Mouse (Mus musculus) c-Kit-positive CD71-positive TER-119-positive erythroid progenitor cells, embryonic 14.5 days (primary cell): ENCODE measurements around the gene Gm5108.

Experiments
- DNase-seq: peaks from one replicate; pipeline ENCODE4 v3.0.0-alpha.2; 2013; ENCODE audit warnings: low spot score

Gm5108 gene

DNA sequence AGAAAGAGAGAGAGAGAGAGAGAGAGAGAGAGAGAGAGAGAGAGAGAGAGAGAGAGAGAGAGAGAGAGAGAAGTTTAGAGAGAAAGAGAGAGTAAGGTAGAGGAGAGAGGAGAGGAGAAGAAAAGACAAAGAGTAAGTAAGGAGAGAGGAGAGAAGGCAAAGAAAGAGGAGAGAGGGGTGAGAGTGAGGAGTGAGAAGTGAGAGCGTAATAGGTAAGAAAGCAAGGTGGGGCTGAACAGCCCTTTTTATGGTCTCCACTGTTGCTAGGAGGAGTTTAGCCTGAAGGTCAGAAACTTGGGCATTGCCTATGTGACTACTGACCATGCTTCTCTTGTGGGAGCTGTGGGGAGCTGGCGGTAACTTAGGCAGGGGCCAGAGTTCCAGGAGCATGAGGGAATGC, at the start of gene Gm5108:
TSS of gene Gm5108 (plus strand) at position 301 of the 400 bp plus-strand sequence.
- DNase-seq = no peak

- DNase-seq = no peak
These were observed 42.5 kb upstream of the Gm5108 start for GRCm38 (mm10) chr5:67898921-67899320.

- DNase-seq = no peak
These were observed 36.9 kb upstream of the Gm5108 start for GRCm38 (mm10) chr5:67904555-67904954.

GRCm38 (mm10) chr5:67930584-67930983, 10.9 kb upstream of the Gm5108 start:
- DNase-seq = no peak

- no peak for DNase-seq
These were observed 9.8 kb upstream of the Gm5108 start for GRCm38 (mm10) chr5:67931623-67932022.

GRCm38 (mm10) chr5:67943199-67943598, 1.7 kb downstream of the Gm5108 start:
- DNase-seq = no peak

DNA sequence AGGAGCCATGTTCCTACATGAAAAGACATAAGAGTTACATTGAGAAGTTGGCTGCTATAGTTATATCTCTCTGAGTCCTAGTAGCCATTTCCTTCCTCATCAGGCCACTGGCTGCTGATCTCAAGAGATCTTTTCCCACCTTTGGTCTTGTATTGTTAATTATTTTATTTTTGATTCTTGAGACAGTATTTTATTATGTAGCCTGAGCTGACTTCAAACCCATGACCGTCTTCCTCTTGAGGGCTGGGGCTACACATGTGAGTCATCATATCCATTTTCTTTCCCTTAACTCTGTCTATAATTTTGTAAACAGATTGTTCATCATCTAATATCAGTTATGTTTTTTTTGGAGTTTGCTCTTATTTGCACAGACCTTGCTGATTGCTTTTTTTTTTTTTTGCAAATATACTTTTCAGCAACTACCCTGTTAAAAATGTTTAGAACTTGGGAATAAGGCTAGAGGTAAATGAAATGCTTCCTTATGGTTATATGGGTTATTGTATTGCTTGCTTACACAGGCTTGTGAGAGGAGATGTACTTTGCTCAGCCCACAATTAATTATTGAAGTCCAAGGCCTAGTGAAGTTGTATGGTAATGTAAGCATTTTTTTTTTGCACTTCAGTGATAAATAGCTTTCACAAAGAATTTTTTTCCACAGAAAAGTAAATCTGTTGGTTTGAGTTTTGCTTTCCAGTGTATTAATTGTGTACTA, 2.8 kb downstream of the Gm5108 start:
- no peak for DNase-seq

DNA sequence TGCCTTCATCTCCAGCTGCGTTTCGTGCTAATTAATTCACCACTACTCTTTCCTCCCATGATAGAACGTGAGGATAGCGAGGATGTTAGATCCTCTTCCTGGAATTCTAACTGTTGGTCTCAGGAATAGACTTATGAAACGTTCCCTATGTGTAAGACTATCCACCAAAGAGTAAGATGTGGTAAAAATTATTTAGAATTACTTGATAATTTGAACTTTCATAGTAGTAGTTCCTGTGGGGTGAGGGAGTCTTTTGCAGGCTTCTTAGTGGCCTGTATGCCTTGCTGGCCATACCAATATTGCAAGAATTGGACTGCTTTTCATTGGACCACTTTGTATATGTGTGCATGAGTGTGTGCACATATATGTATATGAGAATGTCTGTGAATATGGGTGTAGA, 4.9 kb downstream of the Gm5108 start, which contains the start of gene Gm21905:
TSS of gene Gm21905 (minus strand) at position 101 of the 400 bp plus-strand sequence.
- no peak for DNase-seq

GRCm38 (mm10) chr5:67947006-67947405, 5.5 kb downstream of the Gm5108 start:
- DNase-seq = no peak

DNA sequence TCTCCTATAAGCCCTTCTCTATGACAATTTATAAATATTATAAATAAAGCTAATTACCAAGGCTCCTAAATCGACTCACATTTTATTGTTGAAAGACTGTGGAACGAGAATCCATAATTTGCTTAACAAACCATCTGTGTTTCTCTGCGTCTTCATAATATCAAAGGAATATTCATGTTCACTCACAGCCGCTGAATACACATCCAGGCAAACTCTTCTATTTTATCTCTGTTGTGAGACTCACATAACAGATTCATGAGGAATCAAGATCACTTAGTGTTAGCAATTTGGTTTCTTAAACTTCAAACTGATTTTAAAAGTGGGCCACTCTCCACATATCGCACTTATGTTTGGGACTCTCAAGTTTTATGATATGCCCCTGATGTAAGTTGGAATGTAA, 6.6 kb downstream of the Gm5108 start:
- no peak for DNase-seq

DNA sequence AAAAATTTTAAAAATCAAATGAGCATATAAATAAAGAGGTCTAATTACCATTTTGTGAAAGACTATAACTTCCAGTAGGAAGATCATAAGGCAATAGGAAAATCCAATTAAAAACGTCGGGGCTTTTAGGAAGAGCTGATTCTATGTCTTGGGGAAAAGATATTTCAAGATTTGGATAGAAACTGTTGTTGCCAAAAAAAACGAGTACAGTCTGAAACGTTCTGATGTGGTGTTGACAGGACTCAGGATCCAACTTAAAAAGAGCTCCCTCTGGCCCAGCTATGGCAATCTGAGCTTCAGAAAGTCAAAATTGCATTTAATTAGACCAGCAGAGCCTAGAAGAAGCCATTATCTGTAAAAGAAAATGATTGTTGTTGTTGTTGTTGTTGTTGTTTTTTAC, 12.6 kb downstream of the Gm5108 start:
- no peak for DNase-seq

- no peak for DNase-seq
These were observed 14.0 kb downstream of the Gm5108 start for GRCm38 (mm10) chr5:67955486-67955885.

GRCm38 (mm10) chr5:67961708-67962629, 20.5 kb downstream of the Gm5108 start:
- no peak for DNase-seq

- no peak for DNase-seq
These were observed 28.1 kb downstream of the Gm5108 start for GRCm38 (mm10) chr5:67969536-67969935.

- DNase-seq = no peak
These were observed 40.6 kb downstream of the Gm5108 start for GRCm38 (mm10) chr5:67981946-67982526.

- DNase-seq = no peak
These were observed 49.0 kb downstream of the Gm5108 start for GRCm38 (mm10) chr5:67990426-67990825.

- DNase-seq = no peak
These were observed 61.1 kb downstream of the Gm5108 start for GRCm38 (mm10) chr5:68002611-68003010.

- no peak for DNase-seq
These were observed 62.4 kb downstream of the Gm5108 start for GRCm38 (mm10) chr5:68003904-68004303.

DNA sequence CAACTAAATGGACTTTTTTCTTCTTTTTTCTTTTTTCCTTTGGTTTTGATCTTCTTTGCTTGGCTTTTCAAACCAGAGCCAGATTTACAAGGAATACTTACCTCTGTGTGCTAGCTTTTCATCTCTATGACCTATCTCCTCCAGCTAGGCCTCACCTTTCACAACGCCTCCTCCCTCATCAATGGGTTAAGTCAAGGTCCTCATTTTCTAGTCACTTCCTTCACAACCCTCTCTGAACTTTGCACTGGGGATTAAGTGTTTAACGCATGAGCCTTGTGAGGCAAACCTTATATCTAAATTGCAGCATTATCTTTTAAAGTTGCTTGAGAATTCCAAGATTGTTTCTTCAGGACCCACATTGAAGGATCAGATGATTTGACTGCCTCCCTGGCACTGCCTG, 63.0 kb downstream of the Gm5108 start:
- no peak for DNase-seq

DNA sequence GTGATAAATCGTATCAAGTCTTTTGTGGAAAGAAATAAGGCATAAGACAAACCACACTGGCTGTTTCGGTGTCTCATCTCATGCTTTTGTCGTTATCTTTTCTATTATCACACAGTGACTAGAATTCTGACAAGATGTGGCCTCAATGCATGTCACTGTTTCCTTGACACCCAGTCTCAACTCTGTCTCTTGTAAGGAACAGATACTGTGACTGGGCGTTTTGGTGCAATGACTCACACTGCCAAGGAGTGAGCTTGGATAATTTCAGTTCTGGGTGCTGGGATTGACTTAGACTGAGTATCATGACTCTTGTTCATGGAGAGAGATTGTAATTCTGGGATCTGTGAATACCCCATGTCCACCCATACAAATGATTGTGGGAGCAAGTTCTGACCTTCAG, 65.6 kb downstream of the Gm5108 start:
- no peak for DNase-seq

DNA sequence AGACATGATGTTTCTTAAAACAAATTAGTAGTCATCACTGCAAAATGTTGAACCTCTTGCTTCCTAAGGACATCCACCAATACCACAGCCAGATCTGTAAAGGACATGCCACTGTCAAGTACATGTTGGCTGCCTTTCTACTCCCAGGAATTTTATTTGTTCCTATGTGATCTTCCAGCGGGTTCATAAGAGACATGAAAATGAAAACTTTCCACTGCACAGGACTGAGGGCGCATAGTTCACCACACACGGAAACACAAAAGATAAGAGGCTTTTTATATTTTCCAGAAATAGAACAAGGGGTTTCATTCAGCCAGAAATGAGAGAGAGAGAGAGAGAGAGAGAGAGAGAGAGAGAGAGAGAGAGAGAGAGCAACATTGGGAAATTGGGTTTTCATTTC, 70.1 kb downstream of the Gm5108 start:
- DNase-seq = no peak

GRCm38 (mm10) chr5:68012618-68013017, 71.1 kb downstream of the Gm5108 start:
- peak; percentile 62 for DNase-seq

DNA sequence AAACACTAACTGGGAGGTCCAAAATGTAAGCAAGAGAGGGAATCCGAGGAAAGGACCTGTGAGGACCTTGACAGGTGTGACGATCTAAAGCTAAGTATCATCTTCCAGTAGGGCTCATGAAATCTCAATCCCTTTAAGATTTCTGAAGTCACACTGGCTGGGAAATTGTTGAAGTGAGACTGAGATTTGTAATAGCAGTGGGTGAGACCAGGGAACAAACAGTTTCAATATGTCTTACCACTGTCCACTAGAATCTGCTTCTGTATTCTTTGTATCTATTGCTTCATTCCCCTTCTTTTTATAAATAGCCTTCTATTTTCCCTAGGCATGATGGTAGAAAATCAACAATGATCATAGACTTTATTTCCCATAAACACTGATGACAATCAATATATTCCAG, 79.4 kb downstream of the Gm5108 start:
- DNase-seq = no peak
